Mouse (Mus musculus) intestine, embryonic 16.5 days (tissue): ENCODE measurements around the gene Cfap36. TPM values are rescaled to one million over a fixed set of nuclear protein-coding genes. Genes with fewer than 3 reads are reported as not detected.

Experiments used
- ATAC-seq: fragments of 200-750 bp; cut with Nextera tagmentation; 2 replicates; pipeline ENCODE4 v1.8.0; 2017; ENCODE audit warnings: moderate TSS enrichment, moderate library complexity
- H3K27ac ChIP-seq: fragments of 300-500 bp; sonication (generic); 2 replicates; pipeline ENCODE4 v1.5.1; 2014; ENCODE audit warnings: mild to moderate bottlenecking, low read length
- H3K27me3 ChIP-seq: fragments of 300-500 bp; sonication (generic); replicated peaks from 2 replicates; pipeline ENCODE4 v1.6.1; 2014; ENCODE audit warnings: low read length, control low read depth, mixed read lengths; ENCODE audit not compliant: control insufficient read depth, insufficient read depth
- H3K36me3 ChIP-seq: fragments of 300-500 bp; sonication (generic); 2 replicates; pipeline ENCODE4 v1.6.1; 2014; ENCODE audit warnings: low read length, control low read depth; ENCODE audit not compliant: control insufficient read depth, insufficient read depth
- H3K4me1 ChIP-seq: fragments of 300-500 bp; sonication (generic); 2 replicates; pipeline ENCODE4 v1.6.1; 2014; ENCODE audit warnings: low read length, control low read depth, mixed read lengths; ENCODE audit not compliant: control insufficient read depth, insufficient read depth
- H3K4me2 ChIP-seq: fragments of 300-500 bp; sonication (generic); 2 replicates; pipeline ENCODE4 v1.6.1; 2014; ENCODE audit warnings: low read depth, low read length, control low read depth
- H3K4me3 ChIP-seq: fragments of 300-500 bp; sonication (generic); 2 replicates; pipeline ENCODE4 v1.5.1; 2014; ENCODE audit warnings: mild to moderate bottlenecking, low read length
- H3K9ac ChIP-seq: fragments of 300-500 bp; sonication (generic); 2 replicates; pipeline ENCODE4 v1.6.1; 2014; ENCODE audit warnings: low read depth, low read length
- H3K9me3 ChIP-seq: fragments of 300-500 bp; sonication (generic); 2 replicates; pipeline ENCODE4 v1.6.1; 2016; ENCODE audit warnings: low read length, control low read depth; ENCODE audit not compliant: control insufficient read depth
- WGBS: fragments of 180-500 bp; shearing (Covaris S2); extraction: QIAGEN DNeasy Blood & Tissue Kit; methylation state at CpG from one replicate; pipeline ENCODE4 v1.1.7; 2014; 5-methylcytosine and 5-hydroxymethylcytosine counted together
- polyA plus RNA-seq: library from polyadenylated mRNA; unstranded; fragments of >200 nt; fragmentation: Nextera tagmentation; extraction: Ambion mirVana; gene quantifications from 2 replicates; pipeline ENCODE4 v1.2.1, GENCODE M21; 2015

Cfap36 gene
- polyA plus RNA-seq, 1 experiment from 2014 or later = 33.5 TPM

DNA sequence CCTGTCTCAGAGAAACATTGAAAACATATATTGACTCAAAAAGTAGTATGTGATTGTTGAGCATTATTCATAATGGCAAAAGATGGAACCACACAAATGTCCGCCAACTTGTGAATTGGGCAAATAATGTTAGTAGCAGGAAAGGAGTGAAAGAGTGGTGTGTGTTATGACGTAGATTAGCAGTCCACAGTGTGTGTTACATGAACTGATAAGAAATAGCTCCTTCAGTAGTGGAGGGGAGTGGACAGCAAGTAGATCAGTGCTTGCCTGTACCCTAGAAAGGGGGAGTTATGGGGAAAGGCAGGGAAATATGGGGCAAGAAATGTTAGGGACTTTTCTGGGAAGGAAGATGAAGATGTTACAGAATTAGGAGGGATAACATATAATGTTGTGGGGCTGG is 31.0 kb downstream of the Cfap36 start:
- Histone ChIP-seq H3K4me1 (no peaks in the 10 kb centered on the region), H3K9me3 (no peaks in the 10 kb centered on the region), H3K4me2 (no peak overlapping the region), H3K27me3 (no peaks in the 10 kb centered on the region), H3K9ac (no peak overlapping the region), H3K36me3 (peaks cover 6% of the 10 kb centered on the region; the same call in 1 of the 2 replicates), H3K27ac (no peak overlapping the region), H3K4me3 (no peak overlapping the region)
- no peak for ATAC-seq
- 89% methylated on average over 2 of the region's 2 CpGs for WGBS

DNA sequence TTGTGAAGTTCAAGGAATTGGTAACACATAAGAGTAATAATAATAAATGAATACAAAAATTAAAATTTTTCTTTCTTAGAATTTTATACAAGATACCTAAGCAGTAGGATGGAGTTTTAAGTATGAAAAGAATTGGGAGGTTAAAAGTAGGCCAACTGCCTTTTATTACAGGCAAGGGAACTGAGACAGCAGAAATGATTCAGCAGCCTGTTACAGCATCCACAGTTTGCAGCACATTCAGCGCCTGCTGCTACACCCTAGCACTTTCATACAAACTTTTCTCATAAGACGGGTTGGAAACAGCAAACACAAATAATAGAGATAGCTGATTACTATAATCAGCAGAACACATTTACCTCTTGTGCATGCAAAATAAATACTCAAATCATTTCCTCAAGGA is 37.4 kb downstream of the Cfap36 start:
- Histone ChIP-seq H3K9me3 (no peaks in the 10 kb centered on the region), H3K9ac (no peak overlapping the region), H3K4me3 (no peak overlapping the region), H3K4me1 (no peaks in the 10 kb centered on the region), H3K36me3 (0 out of 2 replicates have a peak, but pooled peaks cover 3% of the 10 kb centered on the region), H3K27ac (no peak overlapping the region), H3K27me3 (no peaks in the 10 kb centered on the region), H3K4me2 (no peak overlapping the region)
- WGBS = 86% methylated on average over 2 of the region's 2 CpGs
- ATAC-seq = no peak

DNA sequence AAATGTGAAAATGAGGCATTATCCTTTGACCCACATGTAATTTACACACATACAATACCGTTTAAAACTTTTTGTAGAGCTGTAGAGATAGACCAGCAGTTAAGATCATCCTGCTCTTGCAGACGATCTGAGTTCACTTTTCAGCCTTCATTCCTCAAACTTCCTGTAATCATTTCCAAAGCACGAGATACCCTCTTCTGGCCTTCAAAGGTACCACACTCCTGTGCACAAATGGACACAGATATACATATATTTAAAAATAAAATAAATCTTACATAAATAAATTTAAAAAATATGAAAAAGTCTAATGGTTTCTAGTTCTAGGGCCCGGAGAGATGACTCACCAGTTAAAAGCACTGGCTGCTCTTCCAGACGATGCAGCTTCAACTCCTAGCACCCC is 43.6 kb downstream of the Cfap36 start:
- Histone ChIP-seq H3K4me2 (no peak overlapping the region), H3K9me3 (no peaks in the 10 kb centered on the region), H3K36me3 (no peaks in the 10 kb centered on the region), H3K27ac (no peak overlapping the region), H3K9ac (no peak overlapping the region), H3K4me1 (no peaks in the 10 kb centered on the region), H3K27me3 (no peaks in the 10 kb centered on the region), H3K4me3 (no peak overlapping the region)
- 80% methylated on average over 5 of the region's 5 CpGs for WGBS
- ATAC-seq = no peak

DNA sequence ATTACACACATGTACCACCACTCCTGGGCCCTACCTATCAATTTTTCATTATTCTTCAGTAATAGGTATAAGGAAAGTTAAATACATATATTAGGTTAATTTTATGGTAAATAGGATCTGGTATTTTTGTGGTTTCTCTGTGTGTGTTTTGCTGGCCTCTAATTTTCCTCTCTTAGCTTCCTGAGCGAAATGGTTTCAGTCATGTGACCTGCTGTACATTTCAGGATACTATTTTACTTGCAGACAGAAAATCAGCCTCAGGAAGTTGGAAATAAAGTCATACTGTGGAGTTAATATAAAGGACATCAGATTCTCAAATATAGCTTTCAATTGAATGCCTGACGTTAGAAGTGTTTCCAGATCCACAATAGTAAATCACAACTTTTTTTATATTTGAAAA is 58.2 kb downstream of the Cfap36 start:
- Histone ChIP-seq H3K27me3 (no peaks in the 10 kb centered on the region), H3K4me3 (no peak overlapping the region), H3K27ac (no peak overlapping the region), H3K4me2 (no peak overlapping the region), H3K36me3 (0 out of 2 replicates have a peak, but pooled peaks cover 4% of the 10 kb centered on the region), H3K4me1 (no peaks in the 10 kb centered on the region), H3K9ac (no peak overlapping the region), H3K9me3 (no peaks in the 10 kb centered on the region)
- ATAC-seq = no peak
- 86% methylated on average over 2 of the region's 2 CpGs for WGBS

DNA sequence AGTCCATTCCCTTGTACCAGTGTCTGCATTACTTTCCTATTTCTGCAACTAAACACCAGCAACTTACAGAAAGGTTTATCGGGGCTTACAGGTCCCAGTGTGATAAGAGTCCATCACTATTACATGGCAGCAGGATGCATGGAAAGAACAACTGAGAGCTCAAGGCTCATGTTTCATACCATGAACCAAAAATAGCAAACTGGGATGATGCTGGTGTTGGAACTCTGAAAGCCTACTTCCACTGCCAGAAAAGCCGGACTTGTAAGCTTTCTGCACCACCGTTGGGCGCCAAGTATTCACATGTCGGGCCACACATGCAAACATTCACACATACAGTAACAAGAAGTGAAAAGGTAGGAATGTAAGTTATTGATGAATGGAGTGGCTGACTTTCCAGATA is 65.5 kb downstream of the Cfap36 start:
- Histone ChIP-seq H3K36me3 (0 out of 2 replicates have a peak, but pooled peaks cover 6% of the 10 kb centered on the region), H3K9me3 (no peaks in the 10 kb centered on the region), H3K4me2 (no peak overlapping the region), H3K4me1 (no peaks in the 10 kb centered on the region), H3K9ac (no peak overlapping the region), H3K27me3 (no peaks in the 10 kb centered on the region), H3K4me3 (no peak overlapping the region), H3K27ac (no peak overlapping the region)
- no peak for ATAC-seq
- WGBS = 91% methylated on average over 5 of the region's 5 CpGs

DNA sequence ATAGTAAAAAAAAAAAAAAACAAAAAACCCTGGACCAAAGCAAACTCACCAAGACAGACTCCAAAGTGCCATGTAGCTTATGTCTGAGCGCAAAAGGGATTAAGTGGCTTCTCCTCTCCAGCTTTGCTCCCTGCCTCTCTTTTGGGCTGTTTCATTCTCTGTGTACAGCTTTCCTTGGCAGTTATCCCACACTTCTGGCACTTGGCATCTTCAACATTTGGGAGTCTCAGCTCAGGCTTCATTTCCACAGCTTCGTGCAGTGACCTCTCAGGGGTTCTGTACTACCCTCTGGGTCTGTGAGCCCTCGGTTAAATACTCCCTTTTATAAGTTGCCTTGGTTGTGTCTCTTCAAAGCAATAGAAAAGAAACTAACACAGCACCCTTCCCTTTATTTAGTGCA is 66.6 kb downstream of the Cfap36 start:
- Histone ChIP-seq H3K27me3 (no peaks in the 10 kb centered on the region), H3K9ac (no peak overlapping the region), H3K4me1 (no peaks in the 10 kb centered on the region), H3K36me3 (0 out of 2 replicates have a peak, but pooled peaks cover 2% of the 10 kb centered on the region), H3K27ac (no peak overlapping the region), H3K9me3 (no peaks in the 10 kb centered on the region), H3K4me2 (no peak overlapping the region), H3K4me3 (no peak overlapping the region)
- no peak for ATAC-seq
- WGBS = 83% methylated on average over 3 of the region's 3 CpGs

DNA sequence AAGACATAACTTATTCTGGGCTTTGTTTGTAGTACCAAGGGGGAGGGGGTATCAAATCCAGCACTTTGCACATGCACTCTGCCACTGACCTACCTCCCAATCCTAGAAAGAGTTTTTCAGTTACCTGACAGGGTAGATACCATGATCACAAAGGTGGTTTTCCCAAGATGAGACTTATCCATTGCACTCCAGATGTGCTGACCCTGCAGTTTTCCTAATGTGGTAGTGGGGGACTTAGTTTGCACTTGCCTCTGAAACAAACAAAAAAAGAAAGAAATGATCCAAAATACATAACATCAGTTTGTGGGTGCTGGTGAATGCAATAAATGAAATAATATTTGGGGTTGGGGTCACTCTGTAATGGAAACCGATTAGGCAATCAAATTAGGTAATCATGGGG is 67.9 kb downstream of the Cfap36 start:
- 0 out of 2 replicates have a peak, but pooled peaks cover 2% of the 10 kb centered on the region for H3K36me3 ChIP-seq
- no peaks in the 10 kb centered on the region for H3K27me3 ChIP-seq
- no peak overlapping the region for H3K4me2 ChIP-seq
- H3K9ac ChIP-seq = no peak overlapping the region
- no peaks in the 10 kb centered on the region for H3K9me3 ChIP-seq
- H3K27ac ChIP-seq = no peak overlapping the region
- 96% methylated on average over 1 of the region's 1 CpGs for WGBS
- no peak for ATAC-seq
- no peaks in the 10 kb centered on the region for H3K4me1 ChIP-seq
- H3K4me3 ChIP-seq = no peak overlapping the region

DNA sequence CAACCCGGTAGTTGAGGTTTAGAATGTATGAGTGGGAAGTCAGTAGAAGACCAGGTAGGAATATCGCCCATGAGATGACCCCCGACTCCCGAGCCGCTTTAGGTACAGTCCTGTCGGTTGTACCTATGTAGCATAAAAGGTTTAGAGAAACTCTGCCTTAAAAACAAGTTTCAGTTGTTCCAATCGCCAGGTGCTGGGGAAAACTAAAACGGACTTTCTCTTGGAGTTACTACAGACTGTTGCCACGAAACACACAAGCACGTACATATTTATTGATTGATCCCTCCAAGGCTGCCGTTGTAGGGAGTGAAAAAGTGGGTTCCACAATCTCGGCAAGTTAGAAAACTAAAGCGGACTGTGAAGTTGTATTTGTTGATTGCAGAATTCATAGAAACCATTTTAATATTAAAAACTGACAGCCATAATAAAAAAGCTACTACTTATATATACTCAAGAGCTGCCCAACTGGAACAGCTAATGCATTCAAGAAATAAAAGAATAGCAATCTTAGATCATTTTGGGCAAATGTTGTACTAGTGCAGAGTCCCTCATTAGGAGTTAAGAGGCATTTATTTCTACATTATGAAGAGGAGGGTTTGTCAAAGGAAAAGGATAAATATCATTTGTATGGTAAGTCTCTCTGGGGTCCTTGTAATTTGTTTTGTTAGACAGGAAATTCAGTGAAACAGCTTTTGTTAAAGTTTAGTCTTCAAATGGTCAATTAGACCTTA is 73.3 kb downstream of the Cfap36 start:
- Histone ChIP-seq H3K27me3 (no peaks in the 10 kb centered on the region), H3K9ac (peak overlapping the region; percentile 99), H3K27ac (peak overlapping the region; percentile 95), H3K4me1 (peaks cover 8% of the 10 kb centered on the region), H3K4me2 (peak overlapping the region; percentile 75), H3K4me3 (peak overlapping the region; percentile 98), H3K36me3 (no peaks in the 10 kb centered on the region), H3K9me3 (no peaks in the 10 kb centered on the region)
- peak; percentile 3; the same call in 1 of the 2 replicates for ATAC-seq
- WGBS = 3% methylated on average over 13 of the region's 13 CpGs

DNA sequence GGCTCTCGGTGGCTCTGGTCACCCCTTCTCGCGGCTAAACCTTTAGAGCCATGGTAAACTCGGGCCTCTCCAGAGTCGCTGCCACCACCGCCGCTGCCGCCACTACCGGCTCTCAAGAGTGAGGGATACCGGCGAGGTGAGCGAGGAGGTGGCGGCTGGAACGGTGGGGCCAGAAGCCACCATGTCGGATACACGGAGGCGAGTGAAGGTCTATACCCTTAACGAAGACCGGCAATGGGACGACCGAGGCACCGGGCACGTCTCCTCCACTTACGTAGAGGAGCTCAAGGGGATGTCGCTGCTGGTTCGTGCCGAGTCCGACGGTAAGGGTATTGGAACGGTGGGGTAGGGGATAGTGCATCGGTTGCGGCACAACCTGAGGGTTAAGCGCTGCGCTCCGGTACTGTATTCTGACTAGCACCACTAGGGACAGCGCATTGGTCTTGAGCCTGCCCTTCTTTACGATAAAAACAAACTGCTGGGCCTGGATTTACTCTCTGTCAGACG is 74.0 kb downstream of the Cfap36 start:
- ATAC-seq = peak; percentile 71
- under 1% methylated on average over 38 of the region's 38 CpGs for WGBS

More for the DNA sequence above, 74.0 kb downstream of the Cfap36 start:
- Histone ChIP-seq H3K9me3 (no peaks in the 10 kb centered on the region), H3K36me3 (no peaks in the 10 kb centered on the region), H3K27me3 (no peaks in the 10 kb centered on the region), H3K27ac (peak overlapping the region; percentile 95), H3K4me3 (peak overlapping the region; percentile 98), H3K4me2 (peak overlapping the region; percentile 75), H3K4me1 (peaks cover 8% of the 10 kb centered on the region), H3K9ac (peak overlapping the region; percentile 99)
